Mouse (Mus musculus): Measurements from ENCODE around the gene Gm8104. TPM values are rescaled to one million over a fixed set of nuclear protein-coding genes. Genes with fewer than 3 reads are reported as not detected.
"Not testable (repeated sequence)": the region's sequence is repeated elsewhere in the genome, so short reads cannot be mapped to it uniquely, and the experiment has no call there.

Gm8104 gene
- polyA plus RNA-seq (2012; ENCODE audit: insufficient read depth, insufficient read length, low replicate concordance, missing spikeins): not detected in 2 replicates

DNA sequence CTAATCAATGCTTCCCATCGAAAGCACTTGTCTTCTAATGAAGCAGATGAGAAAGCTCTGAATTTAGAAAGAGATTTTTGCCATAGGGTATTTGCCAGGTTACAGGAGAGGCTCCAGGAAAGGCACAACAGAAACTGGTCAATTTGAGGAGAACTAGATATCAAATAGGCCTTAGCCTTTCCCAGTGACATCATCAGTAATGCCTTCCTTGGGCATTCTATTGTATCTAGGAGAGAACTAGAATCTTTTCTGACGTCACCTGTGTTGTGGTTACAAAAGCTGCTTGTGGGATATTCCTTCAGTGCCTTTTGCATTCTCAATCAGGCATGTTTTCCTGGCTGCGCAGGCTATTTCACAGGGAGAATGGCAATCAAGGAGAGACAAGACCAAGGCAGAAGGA lies at the start of gene Gm8104:
Gene Gm8104 (plus strand): TSS at position 301 of the 400 bp plus-strand sequence.
- H3K4me1 ChIP-seq (ENCODE audit: control insufficient read depth, insufficient read depth, low read length); H3K27ac ChIP-seq (ENCODE audit: insufficient read depth, low read depth, low read length); H3K4me3 ChIP-seq (ENCODE audit: insufficient read depth, low read depth, low read length): not testable (repeated sequence)
- WGBS: 72% methylated on average over 3 of the region's 3 CpGs

DNA sequence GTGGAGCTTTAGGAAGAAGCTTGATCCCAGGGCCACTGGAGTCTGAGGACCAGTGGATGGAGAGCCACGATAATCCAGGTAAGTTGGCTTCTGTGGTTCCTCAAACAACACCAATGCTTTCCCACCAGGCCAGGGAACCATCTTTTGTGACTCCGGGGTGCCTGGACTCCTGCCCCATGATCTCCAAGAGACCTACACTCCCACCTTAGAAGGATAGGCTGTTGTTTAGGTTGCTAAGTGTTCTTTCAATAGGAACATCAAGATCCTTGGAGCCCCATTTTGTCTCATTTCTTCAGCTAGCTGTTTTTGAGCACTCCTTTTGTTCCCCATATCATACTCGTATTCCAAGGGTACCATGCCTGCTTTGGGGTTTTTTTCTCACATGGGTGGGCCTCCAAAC lies 42.3 kb upstream of the Gm8104 start:
- WGBS: 82% methylated on average over 3 of the region's 3 CpGs

DNA sequence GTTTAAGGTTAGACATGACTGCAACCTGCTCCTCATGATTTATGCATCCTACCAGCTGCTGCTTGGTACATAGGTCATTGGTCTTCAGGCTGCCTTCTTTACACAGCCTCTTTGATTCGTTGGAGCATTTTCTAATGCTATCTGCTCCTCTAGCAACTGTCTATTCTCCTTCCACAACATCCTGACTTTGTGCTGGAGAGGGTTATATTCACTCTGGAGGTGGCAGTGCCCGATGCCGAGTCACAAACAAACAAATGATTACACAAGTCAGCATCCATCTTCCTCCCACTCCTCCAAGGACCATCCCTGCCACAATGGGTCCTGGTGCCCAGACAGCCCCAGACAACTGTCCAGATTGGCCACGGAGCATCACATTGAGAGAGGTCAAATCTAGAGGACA lies 40.2 kb upstream of the Gm8104 start:
- H3K4me1 ChIP-seq (ENCODE audit: control insufficient read depth, insufficient read depth, low read length); H3K27ac ChIP-seq (ENCODE audit: insufficient read depth, low read depth, low read length); H3K4me3 ChIP-seq (ENCODE audit: insufficient read depth, low read depth, low read length): not testable (repeated sequence)
- WGBS: 70% methylated on average over 4 of the region's 4 CpGs

More for the DNA sequence above, 42.3 kb upstream of the Gm8104 start:
- H3K4me3 ChIP-seq (ENCODE audit: insufficient read depth, low read depth, low read length); H3K27ac ChIP-seq (ENCODE audit: insufficient read depth, low read depth, low read length); H3K4me1 ChIP-seq (ENCODE audit: control insufficient read depth, insufficient read depth, low read length): not testable (repeated sequence)

DNA sequence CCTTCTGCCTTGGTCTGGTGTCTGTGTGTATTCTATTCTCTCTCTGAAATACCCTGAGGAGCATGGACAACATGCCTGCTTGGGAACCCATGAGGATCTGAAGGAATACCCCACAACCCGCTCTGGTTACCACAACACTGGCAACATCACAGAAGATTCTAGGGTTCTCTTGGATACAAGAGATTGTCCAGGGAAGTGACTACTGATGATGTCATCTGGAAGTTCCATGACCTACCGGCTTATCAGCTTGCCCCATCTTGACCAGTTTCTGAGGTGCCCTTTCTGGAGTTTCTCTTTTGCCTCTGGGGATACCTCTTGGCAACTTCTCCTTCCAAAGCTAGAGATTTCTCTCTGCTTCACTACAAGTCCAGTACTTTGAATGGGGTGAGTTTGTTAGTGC lies 23.9 kb upstream of the Gm8104 start, which contains the start of gene Gm8094:
Gene Gm8094 (minus strand): TSS at position 101 of the 400 bp plus-strand sequence.
- not testable (repeated sequence) for H3K27ac ChIP-seq (ENCODE audit: insufficient read depth, low read depth, low read length); H3K4me3 ChIP-seq (ENCODE audit: insufficient read depth, low read depth, low read length); H3K4me1 ChIP-seq (ENCODE audit: control insufficient read depth, insufficient read depth, low read length)
- WGBS: 92% methylated on average over 2 of the region's 2 CpGs

DNA sequence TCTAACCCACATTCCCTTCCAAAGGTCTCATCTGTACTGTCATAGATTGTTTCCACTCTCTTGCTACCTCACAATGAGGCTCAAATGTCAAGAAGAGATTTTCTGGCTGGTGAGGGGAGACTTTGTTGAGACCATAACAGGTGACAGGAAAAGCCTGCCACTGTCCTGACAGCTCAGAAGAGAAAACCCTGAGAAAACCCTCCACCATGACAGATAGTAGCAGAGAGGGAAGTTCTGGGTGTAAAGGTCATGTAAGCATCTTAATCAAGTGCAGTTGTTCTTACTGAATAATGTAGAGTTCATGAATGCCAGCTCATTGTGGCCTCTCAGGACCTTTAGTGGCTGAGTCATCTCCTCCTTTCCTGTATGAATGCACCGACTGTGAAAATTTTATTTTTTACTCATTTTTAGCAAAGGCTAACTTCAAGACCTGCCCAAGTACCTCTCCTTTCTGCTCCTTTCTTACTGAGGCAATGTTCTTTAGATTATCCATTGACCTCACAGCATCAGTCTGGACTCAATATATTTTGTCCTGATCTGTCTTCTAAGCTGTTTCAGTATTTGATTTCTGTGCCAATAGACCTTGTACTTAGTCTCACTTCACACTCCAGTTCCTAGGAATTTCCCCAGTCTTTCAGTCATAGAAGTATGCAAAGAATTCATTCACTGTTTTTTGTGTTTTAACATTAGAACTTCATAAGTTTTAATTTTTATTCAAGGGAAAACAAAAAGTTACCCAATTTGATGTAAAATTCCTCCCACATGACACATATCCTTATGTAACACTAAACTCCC lies 15.3 kb upstream of the Gm8104 start:
- H3K4me1 ChIP-seq (ENCODE audit: control insufficient read depth, insufficient read depth, low read length); H3K4me3 ChIP-seq (ENCODE audit: insufficient read depth, low read depth, low read length); H3K27ac ChIP-seq (ENCODE audit: insufficient read depth, low read depth, low read length): not testable (repeated sequence)
- WGBS: 79% methylated on average over 1 of the region's 1 CpGs

DNA sequence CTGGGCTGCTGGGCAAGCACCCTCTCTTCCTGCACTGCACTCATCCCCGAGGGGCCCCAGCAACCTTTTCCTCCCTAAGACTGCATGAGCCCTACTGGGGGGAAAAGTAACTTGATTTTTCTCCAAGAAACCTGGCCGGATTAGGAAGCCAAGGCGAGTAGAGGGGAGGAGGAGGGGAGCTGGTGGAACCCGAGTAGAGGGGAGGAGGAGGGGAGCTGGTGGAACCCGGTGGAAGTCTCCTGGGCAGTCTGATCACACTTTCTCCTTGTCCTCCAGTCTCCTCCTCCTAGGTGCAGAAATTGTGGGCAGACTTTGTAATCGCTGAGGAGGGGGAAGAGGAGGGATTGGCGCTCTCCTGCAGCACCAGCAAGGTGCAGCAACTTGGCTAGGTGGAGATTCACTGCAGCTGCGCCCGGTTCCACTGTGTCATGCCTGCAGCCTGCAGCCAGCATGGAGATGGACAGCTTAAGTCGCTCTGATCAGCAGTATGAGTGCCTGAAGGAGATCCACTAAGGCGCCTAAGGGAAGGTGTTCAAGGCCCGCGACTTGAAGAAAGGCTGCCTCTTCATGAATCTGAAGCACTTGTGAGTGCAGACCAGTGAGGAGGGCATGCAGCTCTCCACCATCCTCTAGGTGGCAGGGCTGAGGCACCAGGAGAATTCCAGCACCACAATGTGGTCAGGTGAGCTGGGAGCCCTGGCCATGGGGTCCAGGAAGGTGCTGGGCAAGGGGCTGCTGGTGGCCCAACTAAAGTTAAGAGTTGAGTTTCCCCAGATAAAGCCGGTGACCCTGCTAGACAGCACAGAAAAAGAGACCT lies 11.1 kb upstream of the Gm8104 start:
- H3K4me1 ChIP-seq (ENCODE audit: control insufficient read depth, insufficient read depth, low read length); H3K27ac ChIP-seq (ENCODE audit: insufficient read depth, low read depth, low read length); H3K4me3 ChIP-seq (ENCODE audit: insufficient read depth, low read depth, low read length): not testable (repeated sequence)
- 53% methylated on average over 1 of the region's 14 CpGs for WGBS

DNA sequence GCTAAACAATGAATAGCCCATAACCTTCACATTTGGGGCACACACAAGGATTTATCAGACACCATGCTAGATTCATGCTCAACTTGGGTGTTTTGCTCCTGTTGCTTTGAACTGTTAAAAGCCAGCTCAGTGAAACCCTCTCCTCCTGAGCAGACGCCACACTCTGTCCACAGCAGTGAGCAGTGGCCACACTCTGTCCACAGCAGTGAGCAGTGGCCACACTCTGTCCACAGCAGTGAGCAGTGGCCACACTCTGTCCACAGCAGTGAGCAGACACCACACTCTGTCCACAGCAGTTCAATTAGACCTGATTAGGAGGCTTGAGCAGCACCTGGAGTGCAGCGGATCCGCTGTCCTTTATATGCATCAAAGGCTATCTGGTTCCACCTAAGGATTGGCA lies 19.3 kb downstream of the Gm8104 start:
- 96% methylated on average over 3 of the region's 3 CpGs for WGBS

DNA sequence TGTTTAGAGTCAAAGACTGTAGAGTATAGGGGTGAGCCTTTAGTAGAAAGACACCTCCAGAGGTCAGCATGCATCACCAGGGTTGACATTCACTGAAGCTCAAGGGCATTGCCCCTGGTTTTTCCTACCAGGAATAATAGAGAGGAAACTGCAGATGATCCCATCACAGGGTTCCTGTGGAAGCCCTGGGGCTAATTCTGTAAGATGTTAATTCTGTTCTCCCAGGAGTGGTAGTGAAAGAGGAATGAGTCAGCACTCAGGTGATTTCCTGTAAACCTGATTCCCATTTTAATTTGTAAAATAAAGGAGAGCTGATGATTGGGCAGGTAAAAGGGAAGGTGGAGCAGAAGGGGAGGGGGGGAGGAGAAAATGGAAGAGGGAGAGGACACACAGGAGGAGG lies 25.9 kb downstream of the Gm8104 start:
- not testable (repeated sequence) for H3K4me3 ChIP-seq (ENCODE audit: insufficient read depth, low read depth, low read length); H3K27ac ChIP-seq (ENCODE audit: insufficient read depth, low read depth, low read length); H3K4me1 ChIP-seq (ENCODE audit: control insufficient read depth, insufficient read depth, low read length)

More for the DNA sequence above, 19.3 kb downstream of the Gm8104 start:
- not testable (repeated sequence) for H3K4me1 ChIP-seq (ENCODE audit: control insufficient read depth, insufficient read depth, low read length); H3K4me3 ChIP-seq (ENCODE audit: insufficient read depth, low read depth, low read length); H3K27ac ChIP-seq (ENCODE audit: insufficient read depth, low read depth, low read length)

Other genes starting within 250 kb of the Gm8104 start
- gene Gm21977, start 247.1 kb upstream of the Gm8104 start, polyA plus RNA-seq (2012; ENCODE audit: insufficient read depth, insufficient read length, low replicate concordance, missing spikeins): not detected in 2 replicates
- gene Gm8082, start 107.0 kb upstream of the Gm8104 start, polyA plus RNA-seq (2012; ENCODE audit: insufficient read depth, insufficient read length, low replicate concordance, missing spikeins): not detected in 2 replicates
- not detected in 2 replicates for gene Gm10376, start 85.0 kb upstream of the Gm8104 start, polyA plus RNA-seq (2012; ENCODE audit: insufficient read depth, insufficient read length, low replicate concordance, missing spikeins)
- gene Gm8094, start 24.0 kb upstream of the Gm8104 start, polyA plus RNA-seq (2012; ENCODE audit: insufficient read depth, insufficient read length, low replicate concordance, missing spikeins): not detected in 2 replicates
- gene Gm7233, start 79.3 kb downstream of the Gm8104 start, polyA plus RNA-seq (2012; ENCODE audit: insufficient read depth, insufficient read length, low replicate concordance, missing spikeins): not detected in 2 replicates
- gene Gm8122, start 134.7 kb downstream of the Gm8104 start, polyA plus RNA-seq (2012; ENCODE audit: insufficient read depth, insufficient read length, low replicate concordance, missing spikeins): not detected in 2 replicates
- not detected in 2 replicates for gene Gm8126, start 158.0 kb downstream of the Gm8104 start, polyA plus RNA-seq (2012; ENCODE audit: insufficient read depth, insufficient read length, low replicate concordance, missing spikeins)
- gene Gm9732, start 174.4 kb downstream of the Gm8104 start, polyA plus RNA-seq (2012; ENCODE audit: insufficient read depth, insufficient read length, low replicate concordance, missing spikeins): not detected in 2 replicates
- gene Gm8127, start 193.2 kb downstream of the Gm8104 start, polyA plus RNA-seq (2012; ENCODE audit: insufficient read depth, insufficient read length, low replicate concordance, missing spikeins): not detected in 2 replicates
- not detected in 2 replicates for gene 1700001F09Rik, start 247.2 kb downstream of the Gm8104 start, polyA plus RNA-seq (2012; ENCODE audit: insufficient read depth, insufficient read length, low replicate concordance, missing spikeins)